Mouse (Mus musculus) CH12.LX (cell line): ENCODE data around the gene Dennd5b.

ENCODE experiments used
- CHD1 ChIP-seq: IDR thresholded peaks from 2 replicates; pipeline ENCODE4 v1.6.1; 2012; ENCODE audit warnings: low read depth, low read length, improper control_type of control experiment, inconsistent platforms
- CTCF ChIP-seq, 2 experiments: IDR thresholded peaks in 1 of 2; conservative IDR thresholded peaks in 1 of 2; 2 replicates each; pipeline ENCODE4 v1.5.1; 2011 to 2012; ENCODE audit warnings: low read depth in 2 of 2, low read length in 2 of 2, improper control_type of control experiment in 1 of 2, inconsistent platforms in 1 of 2, mild to moderate bottlenecking in 1 of 2, moderate library complexity in 1 of 2
- ELF1 ChIP-seq: IDR thresholded peaks from 2 replicates; pipeline ENCODE4 v1.6.1; 2014; ENCODE audit warnings: low read depth, mild to moderate bottlenecking, inconsistent platforms, low read length, improper control_type of control experiment
- EP300 ChIP-seq: IDR thresholded peaks from 2 replicates; pipeline ENCODE4 v1.6.1; 2011; ENCODE audit warnings: low read length, improper control_type of control experiment
- ETS1 ChIP-seq: conservative IDR thresholded peaks from 2 replicates; pipeline ENCODE4 v1.6.1; 2012; ENCODE audit warnings: low read depth, mild to moderate bottlenecking, inconsistent platforms, low read length, improper control_type of control experiment, moderate library complexity
- MAFK ChIP-seq: IDR thresholded peaks from 2 replicates; pipeline ENCODE4 v1.6.1; 2011; ENCODE audit warnings: low read length, improper control_type of control experiment; ENCODE audit not compliant: insufficient replicate concordance
- MAZ ChIP-seq: IDR thresholded peaks from 2 replicates; pipeline ENCODE4 v1.6.1; 2012; ENCODE audit warnings: low read depth, mild to moderate bottlenecking, inconsistent platforms, low read length, improper control_type of control experiment, moderate library complexity
- MXI1 ChIP-seq: IDR thresholded peaks from 2 replicates; pipeline ENCODE4 v1.6.1; 2011; ENCODE audit warnings: mild to moderate bottlenecking, low read depth, low read length, improper control_type of control experiment
- POLR2A ChIP-seq: IDR thresholded peaks from 2 replicates; pipeline ENCODE4 v1.6.1; 2011; ENCODE audit warnings: low read depth, mild to moderate bottlenecking, improper control_type of control experiment, low read length
- POLR2AphosphoS2 ChIP-seq: IDR thresholded peaks from 2 replicates; pipeline ENCODE4 v1.6.1; 2011; ENCODE audit warnings: low read depth, low read length, improper control_type of control experiment
- ZMIZ1 ChIP-seq: IDR thresholded peaks from 2 replicates; pipeline ENCODE4 v1.6.1; 2012; ENCODE audit warnings: low read depth, mild to moderate bottlenecking, inconsistent platforms, low read length, improper control_type of control experiment
- ZNF384 ChIP-seq: IDR thresholded peaks from 2 replicates; pipeline ENCODE4 v1.6.1; 2012; ENCODE audit warnings: low read depth, low read length, improper control_type of control experiment, inconsistent platforms

GRCm38 (mm10) chr6:149137936-149138335, 36.5 kb upstream of the Dennd5b start:
- TF ChIP-seq CTCF (conservative IDR thresholded peaks at IDR 0.05 in 1 of 2, IDR thresholded peaks at IDR 0.05 in 1 of 2; ENCODE audit: low read depth in 2 of 2, low read length in 2 of 2) (no peak), POLR2AphosphoS2 (no peak), ELF1 (no peak), ZMIZ1 (no peak), MXI1 (no peak), MAFK (no peak), EP300 (no peak), MAZ (no peak), ETS1 (no peak), ZNF384 (no peak), CHD1 (no peak), POLR2A (no peak)
